Mouse (Mus musculus): ENCODE results near the gene Rapgef6. TPM values are rescaled to one million over a fixed set of nuclear protein-coding genes. Genes with fewer than 3 reads are reported as not detected.

Gene Rapgef6
- polyA plus RNA-seq, 1 experiment from 2014 or later = 46.8 TPM

DNA sequence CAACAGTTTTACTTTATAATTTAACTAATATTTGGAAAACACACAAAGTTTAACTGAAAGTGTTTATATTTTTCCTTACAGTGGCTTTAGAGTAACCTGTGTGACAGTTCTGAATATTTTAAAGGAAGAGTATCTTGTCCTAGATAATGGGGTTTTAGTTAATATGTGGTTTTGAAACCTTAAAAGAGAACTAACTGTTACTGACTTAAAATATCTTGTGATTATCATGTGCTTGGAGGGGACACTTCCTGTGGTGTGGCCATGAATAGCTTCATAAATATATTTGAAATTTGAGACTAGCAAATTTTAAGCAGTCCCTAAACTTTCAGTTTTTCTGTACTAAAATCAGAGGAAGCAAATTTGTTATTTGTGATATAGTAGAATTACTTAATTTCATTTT is 125.9 kb downstream of the Rapgef6 start:
- no peak overlapping the region for H3K4me2 ChIP-seq
- no peaks in the 10 kb centered on the region for H3K4me1 ChIP-seq (replicated peaks)
- ATAC-seq (ENCODE audit: low read depth) = no peak
- no peak overlapping the region for H3K4me3 ChIP-seq
- H3K27me3 ChIP-seq = no peaks in the 10 kb centered on the region
- no peak overlapping the region for H3K9ac ChIP-seq
- no peaks in the 10 kb centered on the region for H3K9me3 ChIP-seq
- peaks cover 26% of the 10 kb centered on the region for H3K36me3 ChIP-seq
- no peak overlapping the region for H3K27ac ChIP-seq (replicated peaks)

DNA sequence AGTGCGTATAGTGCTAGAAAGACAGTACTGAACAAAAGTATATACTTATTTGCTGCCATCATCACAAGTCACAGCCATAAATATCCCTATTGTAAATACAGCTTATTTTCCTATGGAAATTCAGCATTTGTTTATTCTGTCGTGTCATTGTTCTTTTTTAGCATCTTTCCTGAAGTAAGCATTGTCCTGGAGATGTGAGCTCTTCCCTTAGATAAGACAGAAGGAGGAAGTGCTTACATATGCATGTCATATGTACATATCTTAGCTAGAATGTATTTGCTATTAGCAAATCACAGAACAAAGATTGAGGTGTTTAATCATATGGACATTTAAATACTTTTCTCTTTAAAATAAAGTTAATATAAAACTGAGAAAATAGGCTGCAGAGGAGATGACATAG is 132.8 kb downstream of the Rapgef6 start:
- H3K9ac ChIP-seq = no peak overlapping the region
- ATAC-seq (ENCODE audit: low read depth) = no peak
- 89% methylated on average over 2 of the region's 2 CpGs for WGBS

DNA sequence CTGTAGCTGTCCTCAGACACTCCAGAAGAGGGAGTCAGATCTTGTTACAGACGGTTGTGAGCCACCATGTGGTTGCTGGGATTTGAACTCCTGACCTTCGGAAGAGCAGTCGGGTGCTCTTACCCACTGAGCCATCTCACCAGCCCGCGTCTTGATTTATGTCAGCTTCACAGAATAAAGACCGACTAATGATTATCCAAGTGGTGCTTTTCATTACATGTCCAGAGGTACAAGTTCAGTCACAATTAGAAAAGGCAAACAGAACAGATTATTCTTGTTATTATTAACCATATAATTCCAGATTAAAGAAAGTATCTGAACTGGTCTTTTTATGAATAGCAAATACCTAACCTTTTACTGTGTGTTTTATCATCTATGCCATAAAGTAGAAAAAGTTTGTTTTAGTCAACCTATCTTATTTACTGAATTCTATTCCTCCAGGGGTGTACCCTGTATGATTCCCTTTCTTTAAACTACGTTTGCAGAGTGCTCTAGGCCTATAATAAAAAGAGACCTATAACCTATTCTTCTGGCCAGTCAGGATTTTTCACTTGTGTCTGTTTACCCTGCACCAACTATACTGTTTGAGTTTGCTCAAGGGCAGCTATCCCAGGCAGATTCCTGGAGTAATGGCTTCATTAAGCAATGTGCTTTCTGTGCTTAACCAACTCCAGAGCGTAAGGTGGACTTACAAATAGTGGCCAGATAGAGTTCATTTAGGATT is 151.1 kb downstream of the Rapgef6 start:
- Histone ChIP-seq H3K9ac (no peak overlapping the region), H3K4me2 (no peak overlapping the region), H3K4me1 (replicated peaks) (no peaks in the 10 kb centered on the region), H3K27me3 (no peaks in the 10 kb centered on the region), H3K9me3 (no peaks in the 10 kb centered on the region), H3K27ac (replicated peaks) (no peak overlapping the region), H3K4me3 (no peak overlapping the region), H3K36me3 (peaks cover 11% of the 10 kb centered on the region)
- WGBS = 65% methylated on average over 8 of the region's 8 CpGs
- ATAC-seq (ENCODE audit: low read depth) = no peak

More for the DNA sequence above, 132.8 kb downstream of the Rapgef6 start:
- Histone ChIP-seq H3K27me3 (no peaks in the 10 kb centered on the region), H3K4me2 (no peak overlapping the region), H3K36me3 (peaks cover 31% of the 10 kb centered on the region), H3K27ac (replicated peaks) (no peak overlapping the region), H3K9me3 (no peaks in the 10 kb centered on the region), H3K4me3 (no peak overlapping the region), H3K4me1 (replicated peaks) (no peaks in the 10 kb centered on the region)

DNA sequence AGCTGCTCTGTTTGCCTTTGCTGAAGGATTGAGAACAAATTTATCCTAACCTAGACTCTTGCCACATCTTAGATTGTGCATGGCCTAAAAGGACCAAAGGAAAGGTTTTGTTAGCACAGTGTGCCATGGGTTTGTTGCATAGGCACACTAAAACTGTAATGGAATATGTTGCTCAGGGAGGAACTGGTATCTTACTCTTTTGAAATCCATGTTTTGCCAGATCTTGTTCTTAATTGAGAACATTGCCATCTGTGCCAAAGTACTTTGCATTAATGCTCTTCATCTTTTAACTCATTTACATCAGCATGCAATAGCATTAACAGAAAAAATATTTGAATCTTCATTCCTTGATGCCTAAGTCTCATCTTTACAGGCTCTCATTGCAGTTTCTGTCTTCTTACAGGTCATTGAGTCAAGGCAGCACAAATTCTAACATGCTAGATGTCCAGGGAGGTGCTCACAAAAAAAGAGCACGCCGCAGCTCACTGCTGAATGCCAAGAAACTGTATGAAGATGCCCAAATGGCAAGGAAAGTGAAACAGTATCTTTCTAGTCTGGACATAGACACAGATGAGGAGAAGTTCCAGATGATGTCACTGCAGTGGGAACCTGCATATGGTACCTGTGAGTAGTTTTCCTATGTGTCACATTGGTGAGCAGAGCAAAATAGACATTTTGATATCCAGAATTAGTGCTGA is 153.3 kb downstream of the Rapgef6 start:
- H3K9me3 ChIP-seq = no peaks in the 10 kb centered on the region
- no peaks in the 10 kb centered on the region for H3K4me1 ChIP-seq (replicated peaks)
- WGBS = 95% methylated on average over 2 of the region's 2 CpGs
- H3K27me3 ChIP-seq = no peaks in the 10 kb centered on the region
- no peak overlapping the region for H3K9ac ChIP-seq
- peaks cover 29% of the 10 kb centered on the region for H3K36me3 ChIP-seq
- ATAC-seq (ENCODE audit: low read depth) = no peak
- H3K4me2 ChIP-seq = no peak overlapping the region
- H3K4me3 ChIP-seq = no peak overlapping the region
- H3K27ac ChIP-seq (replicated peaks) = no peak overlapping the region

DNA sequence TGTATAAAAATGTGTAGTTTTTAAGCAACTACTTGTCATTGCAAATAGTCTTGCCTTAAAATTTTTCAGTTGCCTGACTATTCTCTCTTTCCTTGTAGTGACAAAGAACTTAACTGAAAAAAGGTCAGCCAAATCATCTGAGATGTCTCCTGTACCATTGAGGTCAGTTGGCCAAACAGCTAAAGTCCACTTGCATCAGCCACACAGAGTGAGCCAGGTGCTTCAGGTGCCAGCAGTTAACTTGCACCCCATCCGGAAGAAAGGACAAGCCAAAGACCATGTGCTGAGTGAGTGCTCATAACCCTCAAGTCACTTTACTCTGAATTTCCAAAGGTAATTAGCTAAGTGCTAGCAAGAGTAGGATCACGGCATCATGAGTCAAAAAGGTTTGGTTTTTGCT is 156.5 kb downstream of the Rapgef6 start:
- Histone ChIP-seq H3K4me3 (no peak overlapping the region), H3K4me1 (replicated peaks) (no peaks in the 10 kb centered on the region), H3K27me3 (no peaks in the 10 kb centered on the region), H3K4me2 (no peak overlapping the region), H3K9me3 (no peaks in the 10 kb centered on the region), H3K9ac (no peak overlapping the region), H3K27ac (replicated peaks) (no peak overlapping the region), H3K36me3 (peaks cover 45% of the 10 kb centered on the region)
- 95% methylated on average over 2 of the region's 2 CpGs for WGBS
- ATAC-seq (ENCODE audit: low read depth) = no peak

DNA sequence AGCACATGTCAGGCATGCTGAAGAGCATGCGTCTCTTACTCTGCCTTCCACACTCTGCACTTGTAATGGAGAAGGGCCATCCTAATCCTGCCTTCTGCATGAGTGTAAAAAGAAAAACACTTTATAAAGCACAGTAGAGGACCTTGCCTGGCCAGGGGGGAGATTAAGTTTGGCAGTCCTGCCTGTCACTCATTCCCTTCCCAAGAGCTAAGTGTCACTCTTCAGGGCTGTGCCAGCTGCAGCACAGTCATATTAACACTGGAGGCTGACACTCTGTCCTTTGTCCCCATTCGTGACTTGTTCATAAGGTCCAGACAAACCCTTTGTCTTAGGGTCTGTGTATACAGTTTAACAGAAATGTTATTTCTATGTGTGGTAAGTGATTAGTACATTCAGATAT is 162.2 kb downstream of the Rapgef6 start:
- 92% methylated on average over 2 of the region's 2 CpGs for WGBS
- no peak overlapping the region for H3K27ac ChIP-seq (replicated peaks)
- H3K9ac ChIP-seq = no peak overlapping the region
- H3K4me3 ChIP-seq = no peak overlapping the region
- peaks cover 59% of the 10 kb centered on the region for H3K36me3 ChIP-seq
- H3K9me3 ChIP-seq = no peaks in the 10 kb centered on the region
- no peaks in the 10 kb centered on the region for H3K4me1 ChIP-seq (replicated peaks)
- ATAC-seq (ENCODE audit: low read depth) = no peak
- H3K27me3 ChIP-seq = no peaks in the 10 kb centered on the region
- no peak overlapping the region for H3K4me2 ChIP-seq

DNA sequence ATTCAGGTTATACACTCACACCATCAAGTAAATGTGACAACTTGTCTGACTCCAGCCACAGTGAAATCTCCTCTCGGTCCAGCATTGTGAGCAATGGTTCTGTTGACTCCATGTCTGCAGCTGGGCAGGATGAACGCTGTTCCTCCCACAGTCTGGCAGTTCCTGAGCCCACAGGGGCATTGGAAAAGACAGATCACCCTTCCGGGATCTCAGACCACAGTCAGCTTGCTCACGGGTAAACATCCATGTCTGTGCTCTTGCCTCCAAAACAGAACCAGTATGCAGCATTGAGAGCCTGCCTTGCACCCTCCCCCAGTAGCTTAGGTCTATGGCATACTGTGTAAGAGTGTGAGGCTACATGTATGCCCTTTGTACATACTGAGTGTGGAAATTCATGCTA is 167.5 kb downstream of the Rapgef6 start:
- Histone ChIP-seq H3K4me3 (no peak overlapping the region), H3K9me3 (no peaks in the 10 kb centered on the region), H3K9ac (no peak overlapping the region), H3K4me2 (no peak overlapping the region), H3K36me3 (peaks cover 63% of the 10 kb centered on the region), H3K4me1 (replicated peaks) (no peaks in the 10 kb centered on the region), H3K27ac (replicated peaks) (no peak overlapping the region), H3K27me3 (no peaks in the 10 kb centered on the region)
- WGBS = 83% methylated on average over 4 of the region's 4 CpGs
- no peak for ATAC-seq (ENCODE audit: low read depth)

DNA sequence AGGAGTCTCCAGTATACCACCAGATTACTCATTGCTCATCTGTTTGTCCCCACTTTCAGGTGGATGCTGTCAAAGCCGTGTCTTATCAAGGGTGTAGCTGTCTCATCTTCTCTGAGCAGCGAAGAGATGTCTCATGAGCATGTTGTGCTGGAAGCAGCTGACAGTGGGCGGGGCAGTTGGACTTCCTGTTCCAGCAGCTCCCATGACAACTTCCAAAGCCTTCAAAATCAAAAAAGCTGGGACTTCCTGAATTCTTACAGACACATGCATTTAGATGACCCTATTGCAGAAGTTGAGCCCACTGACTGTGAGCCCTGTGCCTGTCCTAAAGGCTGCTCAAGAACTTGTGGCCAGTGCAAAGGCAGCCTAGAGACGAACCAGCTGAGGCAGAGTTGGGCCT is 168.5 kb downstream of the Rapgef6 start:
- Histone ChIP-seq H3K4me2 (no peak overlapping the region), H3K4me1 (replicated peaks) (no peaks in the 10 kb centered on the region), H3K4me3 (no peak overlapping the region), H3K27ac (replicated peaks) (no peak overlapping the region), H3K27me3 (no peaks in the 10 kb centered on the region), H3K9ac (no peak overlapping the region), H3K9me3 (no peaks in the 10 kb centered on the region), H3K36me3 (peaks cover 63% of the 10 kb centered on the region)
- WGBS = 86% methylated on average over 4 of the region's 4 CpGs
- ATAC-seq (ENCODE audit: low read depth) = no peak

DNA sequence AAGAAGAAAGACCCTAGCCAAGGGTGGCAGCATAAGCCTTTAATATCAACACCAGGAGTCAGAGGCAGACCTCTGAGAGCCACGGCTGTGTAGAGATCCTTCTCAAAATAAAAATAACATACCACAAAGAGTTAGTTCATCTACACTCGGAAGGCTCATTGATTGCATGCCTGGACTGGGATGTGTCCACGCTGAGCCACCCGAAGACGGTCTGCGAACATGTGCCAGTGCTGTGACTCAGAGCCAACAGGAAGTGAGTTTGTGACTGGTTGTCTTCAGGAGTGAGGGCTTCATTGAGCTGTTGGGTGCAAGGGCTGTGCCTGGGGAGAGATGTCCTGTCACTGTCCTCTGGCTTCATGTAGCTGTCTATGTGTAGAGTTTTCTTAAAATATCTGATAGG is 171.0 kb downstream of the Rapgef6 start:
- no peak overlapping the region for H3K9ac ChIP-seq
- no peaks in the 10 kb centered on the region for H3K27me3 ChIP-seq
- no peak overlapping the region for H3K27ac ChIP-seq (replicated peaks)
- H3K4me1 ChIP-seq (replicated peaks) = 0 out of 2 replicates have a peak, but pooled peaks cover 4% of the 10 kb centered on the region
- no peak for ATAC-seq (ENCODE audit: low read depth)
- WGBS = 92% methylated on average over 6 of the region's 6 CpGs
- H3K4me3 ChIP-seq = no peak overlapping the region
- peaks cover 64% of the 10 kb centered on the region for H3K36me3 ChIP-seq
- no peaks in the 10 kb centered on the region for H3K9me3 ChIP-seq
- no peak overlapping the region for H3K4me2 ChIP-seq

DNA sequence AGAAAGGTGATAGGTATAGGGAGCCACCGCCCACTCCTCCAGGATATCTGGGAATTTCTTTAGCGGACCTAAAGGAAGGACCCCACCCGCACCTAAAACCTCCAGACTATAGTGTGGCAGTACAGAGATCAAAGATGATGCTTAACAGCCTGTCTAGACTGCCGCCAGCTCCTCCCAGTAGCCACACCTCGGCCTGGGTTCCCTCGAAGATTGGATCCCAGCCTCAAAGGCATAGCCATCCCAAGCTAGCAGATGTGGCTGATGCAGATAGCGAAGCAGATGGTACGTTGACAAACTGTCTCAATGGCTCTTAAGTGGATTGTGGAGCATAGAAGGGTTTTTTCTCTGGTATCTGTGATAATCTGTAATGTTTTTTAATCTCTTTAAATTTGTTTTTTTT is 171.6 kb downstream of the Rapgef6 start:
- no peak overlapping the region for H3K4me2 ChIP-seq
- WGBS = 75% methylated on average over 8 of the region's 8 CpGs
- no peaks in the 10 kb centered on the region for H3K9me3 ChIP-seq
- H3K4me1 ChIP-seq (replicated peaks) = 0 out of 2 replicates have a peak, but pooled peaks cover 4% of the 10 kb centered on the region
- H3K9ac ChIP-seq = no peak overlapping the region
- no peak overlapping the region for H3K27ac ChIP-seq (replicated peaks)
- peaks cover 61% of the 10 kb centered on the region for H3K36me3 ChIP-seq
- no peak overlapping the region for H3K4me3 ChIP-seq
- no peak for ATAC-seq (ENCODE audit: low read depth)
- no peaks in the 10 kb centered on the region for H3K27me3 ChIP-seq

DNA sequence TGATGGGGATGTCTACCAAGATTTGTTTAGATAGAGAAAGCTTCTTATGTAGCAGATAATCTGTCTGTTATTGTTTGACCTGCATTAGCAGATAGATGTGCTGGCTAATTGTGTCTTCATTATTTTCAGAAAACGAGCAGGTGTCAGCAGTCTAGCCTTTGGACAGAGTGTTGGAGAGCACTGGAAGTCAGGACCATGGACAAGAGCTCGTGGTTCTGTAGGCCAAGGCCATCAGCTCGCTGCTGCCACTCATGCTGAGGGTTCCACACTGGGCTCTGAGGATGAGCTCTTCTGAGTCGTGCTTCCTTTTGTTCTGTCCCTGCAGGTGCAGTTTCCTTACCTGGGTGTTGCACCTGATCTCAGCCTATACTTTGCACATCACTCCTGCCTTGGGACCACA is 173.3 kb downstream of the Rapgef6 start:
- Histone ChIP-seq H3K4me3 (no peak overlapping the region), H3K4me1 (replicated peaks) (0 out of 2 replicates have a peak, but pooled peaks cover 4% of the 10 kb centered on the region), H3K9ac (no peak overlapping the region), H3K36me3 (peaks cover 50% of the 10 kb centered on the region), H3K9me3 (no peaks in the 10 kb centered on the region), H3K27me3 (no peaks in the 10 kb centered on the region), H3K4me2 (no peak overlapping the region), H3K27ac (replicated peaks) (no peak overlapping the region)
- WGBS = 69% methylated on average over 4 of the region's 4 CpGs
- ATAC-seq (ENCODE audit: low read depth) = no peak

DNA sequence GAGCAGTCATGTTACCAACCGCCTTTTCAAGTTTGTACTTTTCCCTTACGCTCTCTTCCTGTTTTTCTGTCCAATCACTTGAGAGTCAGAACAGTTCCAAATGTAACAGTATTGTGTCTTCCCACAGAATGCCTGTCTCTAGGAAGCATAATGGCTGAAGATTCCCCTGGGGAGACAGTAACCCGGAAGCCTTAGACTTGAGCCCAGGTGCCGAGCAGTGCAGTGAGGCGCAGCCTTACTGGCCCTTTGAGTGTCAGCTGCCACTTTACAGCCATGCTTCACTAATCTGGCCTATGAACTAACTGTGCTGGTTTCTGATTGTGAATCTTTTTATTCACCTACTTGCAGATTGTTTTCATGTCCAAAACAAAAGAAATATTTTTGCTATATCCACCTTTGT is 175.0 kb downstream of the Rapgef6 start:
- 70% methylated on average over 5 of the region's 5 CpGs for WGBS
- 0 out of 2 replicates have a peak, but pooled peaks cover 4% of the 10 kb centered on the region for H3K4me1 ChIP-seq (replicated peaks)
- H3K9me3 ChIP-seq = no peaks in the 10 kb centered on the region
- H3K27ac ChIP-seq (replicated peaks) = no peak overlapping the region
- no peak overlapping the region for H3K4me2 ChIP-seq
- H3K4me3 ChIP-seq = no peak overlapping the region
- H3K9ac ChIP-seq = no peak overlapping the region
- no peak for ATAC-seq (ENCODE audit: low read depth)
- peaks cover 36% of the 10 kb centered on the region for H3K36me3 ChIP-seq
- no peaks in the 10 kb centered on the region for H3K27me3 ChIP-seq
